Mouse (Mus musculus): ENCODE results near the gene Galnt10. TPM values are rescaled to one million over a fixed set of nuclear protein-coding genes. Genes with fewer than 3 reads are reported as not detected.

Gene Galnt10
- total RNA-seq, 2 experiments from 2014 or later = 9.4 to 9.9 TPM

DNA sequence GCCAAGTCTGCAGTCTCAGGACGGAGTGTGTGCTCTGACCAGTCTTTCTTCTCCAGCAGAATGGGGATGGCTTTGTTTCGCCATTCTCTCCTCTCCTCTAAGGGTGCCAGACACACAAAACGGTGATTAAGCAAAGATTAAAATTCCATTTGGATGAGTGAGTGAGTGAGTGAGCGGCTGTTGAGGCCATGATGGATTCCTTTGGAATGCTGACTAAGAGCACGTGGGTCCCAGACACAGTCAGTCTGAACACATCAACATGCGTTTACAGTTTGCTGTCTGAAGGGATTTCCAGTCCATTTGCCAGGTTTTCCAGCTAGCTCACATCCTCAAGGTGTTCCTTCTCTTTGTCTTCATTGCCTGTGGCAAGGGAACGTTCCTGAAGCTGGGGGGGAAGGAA lies 74.4 kb downstream of the Galnt10 start:
- no peak for DNase-seq (ENCODE audit: low spot score in 2 of 2)

DNA sequence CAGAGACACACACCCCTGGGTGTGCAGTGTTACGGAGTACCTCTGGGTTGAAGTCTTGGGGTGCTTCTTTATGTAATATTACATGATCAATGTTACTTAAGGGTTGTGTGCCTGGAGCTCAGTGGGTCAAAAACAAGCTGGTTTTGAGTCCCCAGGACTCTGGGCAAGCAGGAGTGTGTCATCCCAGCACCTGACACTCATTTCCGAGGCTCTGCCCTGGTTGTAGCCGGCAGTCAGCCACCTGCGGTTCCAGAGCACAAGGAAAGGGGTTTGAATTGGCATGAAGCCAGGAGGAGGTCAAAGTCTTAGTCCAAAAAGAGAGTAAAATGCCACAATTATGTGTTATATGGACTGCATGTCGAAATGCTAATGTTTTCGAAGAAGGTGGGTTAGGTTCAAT lies 74.8 kb downstream of the Galnt10 start:
- no peak for DNase-seq (ENCODE audit: low spot score in 2 of 2)

DNA sequence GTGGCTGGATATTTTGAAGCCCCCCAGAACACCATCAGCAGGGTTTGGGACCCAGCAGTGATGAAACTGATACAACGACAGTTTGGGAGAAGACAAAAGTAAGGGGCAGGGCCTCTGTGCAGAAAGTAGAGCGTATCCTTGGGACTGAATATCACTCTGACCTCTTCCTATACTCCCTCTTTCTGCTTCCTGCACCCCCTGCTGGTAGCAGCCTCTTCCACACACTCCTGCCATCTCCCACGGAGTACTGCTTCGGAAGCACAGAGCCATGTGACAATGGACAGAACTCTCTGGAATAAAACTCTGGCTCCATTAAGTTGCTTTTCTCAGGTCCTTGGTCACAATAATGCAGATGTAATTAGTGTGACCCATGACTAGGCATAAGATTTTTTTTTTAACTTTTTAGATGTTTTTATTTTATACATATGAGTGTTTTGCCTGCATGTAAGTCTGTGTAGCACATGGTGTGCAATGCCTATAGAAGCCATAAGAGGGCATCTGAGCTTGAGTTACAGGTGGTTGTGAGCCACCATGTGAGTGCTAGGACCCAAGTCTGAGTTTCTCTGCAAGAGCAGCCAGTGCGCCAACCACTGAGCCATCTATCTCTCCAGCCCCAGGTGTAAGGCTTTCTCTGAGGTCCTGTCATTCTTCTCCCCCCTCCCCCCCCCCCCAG lies 79.7 kb downstream of the Galnt10 start:
- no peak for DNase-seq (ENCODE audit: low spot score in 2 of 2)

DNA sequence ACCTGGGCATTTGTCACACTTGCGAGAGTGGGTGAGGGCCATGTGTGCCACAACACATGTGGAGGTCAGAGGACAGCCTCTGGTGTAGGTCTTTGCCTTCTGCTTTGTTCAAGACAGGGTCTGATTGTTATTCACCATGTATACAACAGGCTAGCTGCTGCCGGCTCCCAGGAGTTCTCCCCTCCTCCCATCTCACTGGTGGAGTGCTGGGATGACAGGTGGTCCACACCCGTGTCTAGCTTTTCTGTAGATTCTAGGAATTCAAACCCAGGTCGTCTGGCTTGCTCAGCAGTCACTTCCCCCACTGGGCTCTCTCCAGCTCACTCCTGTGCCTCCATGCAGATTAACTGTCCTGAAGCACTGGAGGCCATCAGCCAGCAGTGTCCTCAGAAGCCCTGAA lies 80.7 kb downstream of the Galnt10 start:
- DNase-seq (ENCODE audit: low spot score in 2 of 2) = no peak

DNA sequence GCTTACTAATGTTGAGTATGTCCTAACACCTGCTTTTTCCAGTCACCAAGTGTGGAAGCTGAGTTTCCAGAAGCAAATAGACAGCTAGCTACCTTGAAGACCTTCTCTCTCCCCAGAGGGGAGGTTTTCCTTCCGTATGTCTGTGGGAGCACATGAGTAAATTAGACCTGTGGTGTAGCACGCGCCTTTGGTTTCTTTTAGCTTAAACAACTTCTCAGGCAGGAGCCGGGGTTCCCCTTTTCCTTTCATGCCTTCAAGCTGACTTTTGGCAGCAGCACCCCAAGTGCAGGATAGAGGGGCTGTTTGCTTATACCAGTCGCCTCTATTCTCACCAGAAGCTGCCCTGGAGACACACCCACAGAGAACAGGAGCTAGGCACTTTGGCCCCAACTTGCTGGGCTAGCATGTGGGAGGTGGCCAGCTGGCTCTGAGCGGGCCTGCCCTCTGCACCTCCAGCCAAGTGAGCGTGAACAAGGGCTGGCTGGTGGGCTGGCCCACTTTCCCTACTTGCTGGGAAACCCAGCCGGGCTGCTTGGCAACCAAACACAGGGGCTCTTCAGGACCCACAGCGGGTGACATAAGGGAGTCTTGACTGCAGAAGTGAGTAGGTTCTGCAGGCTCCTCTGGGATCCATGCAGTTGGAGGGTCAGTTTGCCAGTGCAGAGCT lies 82.2 kb downstream of the Galnt10 start:
- DNase-seq (ENCODE audit: low spot score in 2 of 2) = peak; percentile 59 to 87

DNA sequence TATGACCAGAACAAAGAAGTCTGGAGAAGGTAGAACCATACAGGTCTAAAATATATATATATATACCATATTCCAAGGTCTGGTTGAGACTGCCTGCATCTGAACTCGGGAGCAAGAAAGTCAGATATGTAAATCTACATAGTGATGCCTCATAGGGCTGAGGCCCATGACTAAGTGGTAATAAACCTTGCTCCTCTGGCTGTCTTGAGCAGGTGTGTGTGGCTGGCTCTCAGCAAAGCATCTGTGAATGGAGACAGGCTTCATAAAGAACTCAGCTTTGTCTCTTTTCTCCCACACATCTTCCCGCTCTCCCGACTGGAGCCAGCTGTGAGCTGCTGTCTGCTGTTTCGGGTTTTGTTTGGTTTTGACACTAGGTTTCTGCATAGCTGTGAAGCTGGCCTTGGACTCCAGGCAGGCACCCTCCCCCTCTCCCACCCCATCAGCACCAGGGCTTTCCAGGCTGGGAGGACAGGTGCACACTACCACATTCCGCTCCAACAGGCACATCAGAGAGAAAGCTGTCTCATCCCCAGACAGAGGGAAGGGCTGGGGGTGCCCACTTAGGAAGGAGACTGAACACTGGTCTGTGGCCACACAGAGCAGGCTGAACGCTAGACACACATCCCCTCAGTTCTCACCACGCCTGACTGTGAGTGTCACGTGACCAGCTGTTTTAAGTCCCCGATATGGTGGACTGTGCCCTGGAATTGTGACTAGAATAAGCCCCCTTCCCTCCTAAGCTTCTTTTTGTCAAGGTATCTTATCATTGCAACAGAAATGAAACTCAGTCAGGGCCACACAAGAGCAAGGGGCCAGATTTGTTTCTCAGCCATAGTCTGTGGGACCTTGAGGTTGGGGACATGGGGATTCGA lies 87.4 kb downstream of the Galnt10 start:
- DNase-seq (ENCODE audit: low spot score in 2 of 2) = no peak

DNA sequence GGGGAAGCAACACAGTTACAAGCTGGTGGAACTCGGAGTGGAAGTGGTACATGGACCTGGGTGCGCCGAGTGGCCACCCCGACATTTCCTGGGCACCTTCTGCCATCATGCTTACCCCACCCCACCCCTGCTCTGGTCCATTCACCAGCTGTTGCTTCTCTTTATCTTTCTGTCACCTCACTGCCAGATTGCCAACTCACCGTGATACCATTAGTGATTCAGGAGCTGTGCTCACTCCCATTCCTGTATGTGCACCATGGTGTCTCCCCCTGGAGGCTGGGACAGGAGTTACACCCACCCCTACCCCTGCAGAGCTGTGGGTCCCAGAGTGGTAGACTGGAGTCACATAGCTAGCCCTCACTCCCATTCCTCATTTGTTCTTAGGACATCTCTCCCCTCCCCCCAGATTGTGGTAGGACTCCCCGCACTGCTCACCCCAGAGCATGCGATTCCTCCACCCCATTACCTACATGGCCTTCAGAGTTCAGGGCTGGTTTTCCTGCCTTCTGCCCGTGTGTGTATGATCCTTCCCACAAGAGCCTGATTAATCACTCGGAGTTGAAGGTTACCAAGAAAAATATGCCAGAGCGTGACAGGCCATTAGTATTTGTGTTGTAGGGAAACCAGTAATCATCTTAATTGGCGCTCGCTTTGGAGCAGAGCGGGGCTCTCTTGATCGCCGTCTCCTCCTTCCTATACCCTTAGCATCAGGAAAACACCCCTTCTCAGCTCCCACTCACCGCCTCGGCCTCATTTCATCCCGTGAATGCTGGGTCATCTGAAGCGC lies 102.2 kb downstream of the Galnt10 start:
- DNase-seq (ENCODE audit: low spot score in 2 of 2) = no peak

DNA sequence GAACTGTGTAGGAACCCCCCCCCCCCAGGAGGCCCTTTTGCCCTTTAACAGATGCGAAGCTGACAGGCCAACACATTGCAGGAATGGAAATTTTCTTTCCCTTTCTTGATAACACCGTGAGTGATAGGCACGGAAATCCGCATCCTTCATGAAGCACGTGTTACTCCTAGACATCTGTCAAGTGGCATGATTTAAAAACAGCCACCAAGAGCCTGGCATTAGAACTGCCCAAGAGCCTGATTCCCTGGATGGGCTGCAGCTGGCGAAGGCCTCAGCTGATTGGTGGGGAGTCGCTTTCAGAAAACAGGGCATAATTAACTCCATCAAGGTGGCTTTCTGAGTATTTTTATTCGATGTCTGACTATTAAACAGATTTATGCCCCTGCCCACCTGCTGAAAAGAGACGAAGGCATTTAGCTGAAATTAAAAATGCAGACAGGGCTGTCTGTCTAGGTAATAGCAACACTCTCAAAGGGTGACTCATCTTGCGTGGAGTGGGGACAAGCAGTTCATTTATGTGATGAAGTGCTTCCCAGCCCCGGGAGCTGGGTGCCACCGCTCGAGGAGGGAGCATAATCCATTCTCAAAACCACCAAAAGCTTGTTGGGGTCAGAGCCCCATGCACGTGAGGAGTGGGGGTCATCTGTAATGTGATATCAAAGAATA lies 108.4 kb downstream of the Galnt10 start:
- DNase-seq (ENCODE audit: low spot score in 2 of 2) = no peak

DNA sequence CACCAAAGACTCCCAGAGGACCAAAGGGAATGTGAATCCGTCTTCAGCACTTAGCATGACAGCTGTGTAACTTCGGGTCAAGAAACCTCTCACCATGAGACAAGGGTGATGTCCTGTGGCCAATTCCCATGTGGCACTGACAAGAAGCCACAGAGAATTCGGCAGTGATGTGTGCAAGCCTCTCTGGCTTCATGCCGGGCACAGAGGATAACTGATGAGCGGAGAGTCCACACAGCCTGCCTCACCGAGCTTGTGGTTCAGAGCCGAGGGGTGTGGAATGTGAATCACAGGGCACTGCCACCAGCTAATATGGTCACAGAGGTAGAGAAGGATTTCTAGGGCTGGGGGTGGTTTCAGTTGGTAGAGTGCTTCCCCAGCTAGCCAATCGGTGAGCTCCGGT lies 113.4 kb downstream of the Galnt10 start:
- no peak for DNase-seq (ENCODE audit: low spot score in 2 of 2)

DNA sequence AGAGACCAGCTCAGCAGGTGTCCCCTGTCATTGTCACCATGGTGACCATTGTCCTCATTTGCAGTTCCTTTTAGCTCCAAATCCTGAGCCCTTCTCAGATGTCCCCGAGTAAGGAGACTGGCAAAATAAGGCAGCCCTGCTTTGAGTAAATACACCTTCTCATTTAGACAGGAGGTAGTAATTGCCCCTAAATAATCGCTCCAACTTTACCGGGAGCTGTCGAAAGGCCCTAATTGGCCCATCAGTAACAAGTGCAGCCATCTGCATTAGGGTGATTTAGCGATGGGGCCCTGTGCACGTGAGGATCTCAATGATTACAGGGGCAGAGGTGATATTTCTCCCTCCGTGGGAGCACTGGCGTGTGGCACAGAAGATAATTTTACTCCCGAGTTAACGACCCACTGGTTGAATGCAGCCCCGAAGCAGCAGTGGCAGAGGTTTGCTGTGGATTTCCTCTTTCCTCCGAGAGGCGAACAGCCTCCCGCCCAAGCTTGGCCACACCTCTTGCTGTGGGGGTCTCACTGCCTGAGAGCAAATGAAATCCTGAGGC lies 115.3 kb downstream of the Galnt10 start:
- DNase-seq (ENCODE audit: low spot score in 2 of 2) = no peak

DNA sequence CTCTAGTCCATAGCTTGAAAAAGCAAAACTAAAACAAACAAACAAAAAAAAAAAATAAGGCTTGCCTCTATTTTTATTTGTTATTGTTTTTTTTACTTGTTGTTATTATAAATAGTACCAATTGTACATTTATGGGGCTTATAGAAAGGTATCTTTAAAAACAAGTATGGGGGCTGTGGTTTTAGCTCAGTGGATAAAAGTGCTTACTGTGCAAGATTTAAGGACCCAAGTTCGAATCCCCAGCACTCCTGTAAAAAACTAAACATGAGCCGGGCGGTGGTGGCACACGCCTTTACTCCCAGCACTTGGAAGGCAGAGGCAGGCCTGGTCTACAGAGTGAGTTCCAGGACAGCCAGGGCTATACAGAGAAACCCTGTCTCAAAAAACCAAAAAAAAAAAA lies 116.1 kb downstream of the Galnt10 start:
- DNase-seq (ENCODE audit: low spot score in 2 of 2) = no peak

DNA sequence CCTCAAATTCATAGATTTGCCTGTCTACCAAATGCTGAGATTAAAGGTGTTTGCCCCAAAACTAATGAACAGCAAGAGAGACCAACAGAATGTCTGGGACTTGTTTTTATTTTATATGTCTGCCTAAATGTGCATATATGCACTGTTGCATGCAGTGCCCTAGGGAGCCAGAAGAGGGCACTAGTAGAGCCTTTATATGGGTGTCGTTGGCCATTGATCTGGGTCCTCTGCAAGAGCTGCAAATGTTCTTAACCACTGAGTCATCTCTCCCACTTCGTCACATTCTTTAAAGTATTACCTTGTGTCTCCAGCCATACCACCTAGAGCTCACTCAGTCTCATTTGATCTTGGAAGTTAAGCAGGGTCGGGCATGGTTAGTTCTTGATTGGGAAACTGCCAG lies 118.9 kb downstream of the Galnt10 start:
- no peak for DNase-seq (ENCODE audit: low spot score in 2 of 2)

DNA sequence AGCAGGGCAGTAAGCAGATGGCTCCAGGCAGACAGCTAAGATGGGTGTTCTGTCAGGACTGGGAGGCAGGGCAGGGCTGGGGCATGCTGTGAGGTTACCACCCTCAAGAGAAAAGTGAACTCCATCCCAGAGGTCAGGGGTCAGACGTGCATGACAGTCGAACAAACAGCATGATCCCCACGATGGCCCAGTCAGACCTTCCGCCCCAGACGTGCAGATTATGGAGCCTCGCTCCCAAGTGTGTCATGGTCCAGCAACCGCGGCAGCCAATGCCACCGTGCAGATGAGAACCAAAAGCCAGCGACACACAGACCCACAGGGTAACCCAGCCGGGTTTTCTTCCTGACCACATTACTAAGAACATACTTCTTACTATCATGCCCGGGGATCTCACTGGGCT lies 121.4 kb downstream of the Galnt10 start:
- DNase-seq (ENCODE audit: low spot score in 2 of 2) = no peak

DNA sequence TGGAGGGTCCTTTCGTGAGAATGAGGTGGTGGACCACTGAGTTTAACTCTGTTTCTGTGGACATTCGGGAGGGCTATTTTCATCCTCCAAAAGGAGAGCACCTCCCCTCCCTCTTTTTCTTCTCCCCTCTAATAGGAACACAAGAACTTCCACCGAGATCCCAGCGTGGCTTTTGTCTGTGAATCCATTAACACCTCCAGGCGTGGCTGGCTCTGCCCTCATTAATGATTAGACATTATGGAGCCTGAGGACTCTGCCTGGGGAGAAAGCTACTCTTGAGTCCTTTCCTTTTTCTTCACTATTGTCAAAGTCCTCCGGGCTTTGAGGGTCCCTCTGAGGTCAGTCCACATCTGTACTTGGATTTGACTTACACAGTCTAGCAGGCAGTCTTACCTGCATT lies 121.9 kb downstream of the Galnt10 start:
- DNase-seq (ENCODE audit: low spot score in 2 of 2) = no peak

DNA sequence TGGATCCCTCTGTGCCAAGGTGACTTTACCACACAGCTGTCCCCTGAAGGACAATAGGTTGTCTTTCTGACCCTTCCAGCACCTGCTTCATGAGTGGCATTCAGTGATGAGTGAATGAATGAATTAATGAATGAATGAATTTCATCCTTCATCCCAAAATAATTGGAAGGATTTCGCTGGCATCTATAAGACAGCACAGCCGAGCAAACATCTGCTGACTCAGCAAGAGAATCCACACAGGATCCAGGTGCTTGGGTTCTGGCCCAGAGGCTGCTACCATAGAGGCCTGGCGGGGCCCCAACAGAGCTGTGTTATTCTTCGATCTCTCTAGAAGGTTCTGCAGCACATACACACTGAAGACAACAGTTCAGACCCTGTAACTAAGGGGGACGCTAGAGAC lies 125.5 kb downstream of the Galnt10 start:
- DNase-seq (ENCODE audit: low spot score in 2 of 2) = no peak

DNA sequence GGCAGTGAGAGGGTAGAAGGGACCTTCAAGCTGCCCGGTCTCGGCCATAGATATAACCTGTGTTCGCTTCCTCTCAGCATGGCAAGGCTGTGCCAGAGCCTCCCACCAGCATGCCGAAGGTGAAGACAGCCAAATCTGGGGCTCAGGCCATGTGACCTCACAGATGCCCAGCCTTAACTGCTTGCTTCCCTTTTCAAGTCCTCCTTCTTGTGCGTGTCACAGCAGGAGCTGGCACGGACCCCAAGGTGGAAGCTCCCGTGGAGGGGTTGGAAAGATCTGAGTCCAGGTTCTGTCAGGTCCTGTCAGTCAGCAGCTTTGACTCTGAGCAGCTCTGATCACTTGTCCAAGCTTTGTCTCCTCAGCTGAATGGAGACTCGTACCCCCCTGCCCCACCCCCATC lies 126.4 kb downstream of the Galnt10 start:
- DNase-seq (ENCODE audit: low spot score in 2 of 2) = no peak

DNA sequence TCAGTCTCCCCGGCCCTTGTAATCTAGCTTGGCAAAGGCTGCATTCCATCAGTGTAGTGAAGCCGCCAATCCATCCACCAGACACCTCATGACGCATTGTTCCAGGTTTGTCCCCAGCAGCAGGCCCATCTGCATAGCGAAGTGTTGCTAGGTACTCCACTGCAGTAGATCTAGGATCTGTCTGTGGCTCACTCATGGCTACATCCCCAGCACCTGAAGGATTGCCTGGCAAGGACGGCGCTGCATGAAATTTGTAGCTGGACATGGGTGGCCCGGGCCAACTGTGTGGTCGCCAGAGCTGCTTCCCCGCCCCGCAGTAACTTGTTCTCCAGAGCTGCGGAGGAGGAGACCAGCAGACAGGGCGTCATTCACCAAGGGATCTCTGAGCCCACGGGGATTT lies 128.2 kb downstream of the Galnt10 start:
- DNase-seq (ENCODE audit: low spot score in 2 of 2) = no peak

DNA sequence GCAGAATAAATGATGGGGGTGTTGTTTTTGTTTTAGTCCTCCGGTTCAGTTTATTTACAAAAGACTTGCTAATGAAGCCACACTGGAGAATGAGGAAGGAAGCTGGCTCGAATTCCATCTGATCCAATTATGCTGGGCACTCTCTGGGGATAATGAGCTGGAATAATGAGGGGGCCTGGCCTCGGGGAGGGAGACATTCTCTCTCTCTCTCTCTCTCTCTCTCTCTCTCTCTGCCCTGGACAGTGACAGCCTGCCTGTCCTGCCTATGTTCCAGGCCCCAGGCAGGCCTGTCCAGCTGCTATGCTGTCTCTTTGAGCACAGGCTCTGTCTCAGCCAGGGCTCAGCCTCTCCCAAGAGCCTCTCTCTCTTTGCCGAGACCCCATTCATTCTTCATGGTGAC lies 128.7 kb downstream of the Galnt10 start:
- DNase-seq (ENCODE audit: low spot score in 2 of 2) = peak in 1 of 2 experiments; percentile 46

DNA sequence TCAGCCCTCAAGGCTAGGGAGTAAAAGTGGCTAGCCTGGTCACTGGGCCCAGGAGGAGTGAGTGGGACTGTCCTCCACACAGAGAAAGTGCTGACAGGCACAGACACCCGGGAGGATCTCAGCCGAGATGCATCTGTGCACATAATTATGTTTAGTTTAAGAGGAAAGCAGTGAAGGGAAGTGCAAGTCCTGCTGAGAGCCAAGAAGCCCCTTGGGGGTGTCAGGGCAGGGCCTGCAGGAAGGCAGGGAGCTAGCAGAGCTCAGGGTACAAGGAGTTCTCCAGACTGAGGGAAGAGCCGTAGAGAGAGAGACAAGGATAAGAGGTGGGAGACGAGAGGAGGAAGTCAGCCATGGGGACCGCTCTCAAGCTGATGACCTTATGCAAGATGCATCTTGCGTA lies 130.6 kb downstream of the Galnt10 start:
- no peak for DNase-seq (ENCODE audit: low spot score in 2 of 2)

DNA sequence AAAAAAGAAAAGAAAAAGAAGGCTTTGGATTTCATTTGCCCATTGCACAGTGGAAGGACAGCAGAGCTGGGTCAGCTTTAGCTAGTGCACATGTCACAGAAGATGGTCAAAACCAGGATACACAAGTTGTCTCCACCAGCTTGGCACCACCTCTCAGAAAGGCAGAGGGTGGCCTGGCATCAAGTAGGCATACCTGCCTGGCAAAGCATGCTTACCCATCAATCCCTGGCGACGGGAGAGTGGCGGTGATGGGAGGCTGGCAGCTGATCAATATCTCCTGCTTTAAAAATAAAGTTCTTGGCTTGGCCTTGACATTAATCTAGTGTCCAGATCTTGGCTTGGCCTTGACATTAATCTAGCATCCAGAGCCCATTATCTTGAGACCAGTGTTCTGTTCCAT lies 131.3 kb downstream of the Galnt10 start:
- no peak for DNase-seq (ENCODE audit: low spot score in 2 of 2)

DNA sequence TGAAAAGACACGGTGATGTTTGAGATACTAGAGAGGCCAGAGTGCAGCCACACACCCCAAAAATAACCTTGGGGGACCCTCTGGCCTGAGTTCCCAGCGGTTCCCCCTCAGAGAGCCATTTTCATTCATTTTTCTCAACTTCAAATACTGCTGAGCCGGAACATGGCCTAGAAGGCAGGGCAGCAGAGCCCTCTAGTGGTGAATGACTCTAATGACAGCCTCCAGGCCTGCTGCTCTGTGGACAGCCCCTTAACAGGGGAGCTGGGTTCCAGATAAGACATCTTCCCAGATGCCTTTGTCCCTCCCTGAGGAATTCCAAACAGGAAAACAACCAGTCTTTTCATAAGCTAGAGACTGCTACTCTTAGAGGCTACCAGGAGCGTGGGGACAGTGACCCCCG lies 133.1 kb downstream of the Galnt10 start:
- DNase-seq (ENCODE audit: low spot score in 2 of 2) = peak; percentile 48 to 62

Measured in layer of hippocampus, postnatal 14 days (tissue).